Mouse (Mus musculus) mouse embryonic stem cell (cell line): ENCODE measurements around the gene Nit1.

ENCODE experiments used
- in situ Hi-C, 2 experiments: fragments of 300-500 bp; cut with MboI; formaldehyde crosslinking; loops; 1 replicate in 1 of 2; 3 replicates in 1 of 2; pipeline ENCODE4 v1.14.3; 2019 to 2020; ENCODE audit warnings: low sequenced_read_pairs in 2 of 2, low pct_unique_long_range_greater_than_20kb in 1 of 2, mixed read lengths in 1 of 2; ENCODE audit not compliant: unreplicated experiment in 1 of 2

Gene Nit1

DNA sequence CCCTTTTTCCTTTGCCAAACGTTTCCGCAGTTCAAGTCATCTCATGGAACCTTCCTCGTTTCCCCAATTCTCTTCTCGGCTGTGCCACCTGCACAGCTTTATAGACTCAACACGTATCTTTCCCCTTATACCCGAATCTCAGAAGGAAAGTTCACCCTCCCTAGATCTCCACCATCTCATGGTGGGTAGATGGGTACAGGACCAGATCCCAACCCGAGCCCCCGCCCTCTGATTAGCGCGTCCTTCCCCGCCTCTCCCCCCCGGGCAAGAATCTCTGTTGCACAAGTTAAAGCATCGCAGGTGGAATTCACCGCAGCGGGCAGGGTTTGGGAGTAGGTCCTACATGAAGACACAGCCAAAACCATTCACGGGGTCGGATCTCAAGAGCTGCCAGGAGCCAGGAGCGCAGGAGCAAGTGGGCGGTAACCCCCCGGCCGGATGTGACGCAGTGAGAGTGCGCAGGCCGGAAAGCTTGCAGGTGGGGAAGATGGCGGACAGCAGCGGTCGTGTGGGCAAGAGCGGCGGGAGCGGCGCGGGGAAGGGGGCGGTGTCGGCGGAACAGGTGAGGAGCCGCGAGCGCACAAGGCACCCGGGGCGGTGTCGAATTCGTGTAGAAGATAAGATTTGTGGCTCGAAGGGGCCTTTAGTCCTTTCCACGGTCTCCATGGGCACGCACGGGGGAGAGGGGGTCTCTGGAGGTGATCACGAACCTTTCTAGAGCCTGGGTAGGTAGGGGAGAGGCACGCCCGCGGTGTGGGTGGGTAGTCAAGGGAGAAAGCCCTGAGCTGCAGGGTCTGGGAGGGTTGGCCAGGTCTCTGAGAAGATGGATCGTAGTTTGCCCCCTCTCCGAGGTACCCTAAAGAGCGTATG is at the start of gene Nit1, which contains the start of gene Pfdn2:
Gene Nit1, minus strand, starts transcription at position 422 of the 870 bp plus-strand sequence.
Gene Pfdn2, plus strand, starts transcription at position 446 of the 870 bp plus-strand sequence.
- in situ Hi-C loops, result no loop called here

- in situ Hi-C loops, result no loop called here
Observed at GRCm38 (mm10) chr1:171390101-171390500, 44.7 kb upstream of the Nit1 start.

GRCm38 (mm10) chr1:171388376-171389102 is 43.1 kb upstream of the Nit1 start, which contains the start of gene Arhgap30:
Arhgap30 (plus strand) TSS chr1:171388954.
- in situ Hi-C loops, result no loop called here

GRCm38 (mm10) chr1:171387099-171387498 is 41.7 kb upstream of the Nit1 start:
- in situ Hi-C loops, result no loop called here

GRCm38 (mm10) chr1:171385171-171385570 is 39.7 kb upstream of the Nit1 start:
- in situ Hi-C loops, result no loop called here

DNA sequence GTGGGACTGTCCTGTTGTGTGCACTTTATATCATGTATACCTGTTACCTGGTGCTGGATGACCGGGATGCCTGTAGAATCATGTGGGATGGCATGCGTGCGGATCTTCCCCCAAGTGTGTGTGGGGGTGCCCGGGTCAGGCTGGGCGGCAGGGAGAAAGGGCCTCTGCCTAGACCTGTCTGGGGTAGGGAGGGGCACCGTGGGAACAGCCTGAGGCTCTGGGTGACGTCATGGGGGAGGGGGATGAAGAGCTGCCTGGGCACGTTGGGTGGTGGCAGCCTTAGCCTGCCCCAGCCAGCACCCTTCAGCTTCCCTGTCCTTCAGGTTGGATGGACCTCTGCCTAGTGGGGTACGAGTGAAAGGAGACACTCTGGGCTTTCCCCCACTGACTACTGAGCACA is 38.9 kb upstream of the Nit1 start:
- in situ Hi-C loops, result no loop called here

DNA sequence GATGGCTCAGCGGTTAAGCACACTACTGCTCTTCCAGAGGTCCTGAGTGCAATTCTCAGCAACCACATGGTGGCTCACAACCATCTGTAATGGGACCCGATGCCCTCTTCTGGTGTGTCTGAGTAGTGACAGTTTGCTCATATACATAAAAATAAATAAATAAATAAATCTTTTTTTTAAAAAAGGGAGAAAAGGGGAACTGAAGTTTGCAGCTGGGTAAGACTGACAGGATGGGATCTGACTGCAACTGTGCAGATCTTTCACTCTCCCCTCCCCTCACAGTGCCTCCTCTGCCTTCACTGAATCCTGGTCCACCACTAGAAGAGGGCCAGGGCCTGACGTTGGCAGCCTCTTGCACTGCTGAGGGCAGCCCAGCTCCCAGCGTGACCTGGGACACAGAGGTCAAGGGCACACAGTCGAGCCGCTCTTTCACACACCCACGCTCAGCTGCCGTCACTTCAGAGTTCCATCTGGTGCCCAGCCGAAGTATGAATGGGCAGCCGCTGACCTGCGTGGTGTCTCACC is 36.7 kb upstream of the Nit1 start:
- in situ Hi-C loops, result no loop called here

- in situ Hi-C loops, result no loop called here
Observed at GRCm38 (mm10) chr1:171379935-171380599, 34.6 kb upstream of the Nit1 start.

- in situ Hi-C loops, result no loop called here
Observed at GRCm38 (mm10) chr1:171378298-171378697, 32.9 kb upstream of the Nit1 start.

DNA sequence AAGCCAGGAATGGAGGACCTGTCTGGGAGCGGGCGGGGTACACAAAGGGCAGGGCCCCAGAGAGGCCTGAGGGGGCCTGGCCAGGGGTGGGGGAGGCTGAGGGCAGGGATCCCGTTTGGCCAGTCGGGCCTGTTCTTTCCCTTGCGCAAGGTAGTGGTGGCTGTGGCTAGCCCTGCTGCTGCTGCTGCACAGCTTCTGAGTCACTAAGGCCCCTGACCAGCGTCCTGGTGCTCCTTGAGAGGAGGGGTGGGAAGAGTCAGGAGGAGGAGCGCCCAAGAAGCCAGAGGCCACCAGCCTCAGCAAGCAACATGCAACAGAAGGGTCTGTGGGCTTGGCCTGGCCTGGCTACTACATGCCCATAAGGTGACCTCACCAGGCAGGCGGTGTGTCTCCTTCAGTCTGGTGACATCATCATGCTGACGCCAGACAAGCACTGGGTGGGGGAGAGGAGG is 30.2 kb upstream of the Nit1 start:
- in situ Hi-C loops, result no loop called here

- in situ Hi-C loops, result no loop called here
Observed at GRCm38 (mm10) chr1:171373946-171374345, 28.5 kb upstream of the Nit1 start.

- in situ Hi-C loops, result no loop called here
Observed at GRCm38 (mm10) chr1:171372880-171373279, 27.4 kb upstream of the Nit1 start.

DNA sequence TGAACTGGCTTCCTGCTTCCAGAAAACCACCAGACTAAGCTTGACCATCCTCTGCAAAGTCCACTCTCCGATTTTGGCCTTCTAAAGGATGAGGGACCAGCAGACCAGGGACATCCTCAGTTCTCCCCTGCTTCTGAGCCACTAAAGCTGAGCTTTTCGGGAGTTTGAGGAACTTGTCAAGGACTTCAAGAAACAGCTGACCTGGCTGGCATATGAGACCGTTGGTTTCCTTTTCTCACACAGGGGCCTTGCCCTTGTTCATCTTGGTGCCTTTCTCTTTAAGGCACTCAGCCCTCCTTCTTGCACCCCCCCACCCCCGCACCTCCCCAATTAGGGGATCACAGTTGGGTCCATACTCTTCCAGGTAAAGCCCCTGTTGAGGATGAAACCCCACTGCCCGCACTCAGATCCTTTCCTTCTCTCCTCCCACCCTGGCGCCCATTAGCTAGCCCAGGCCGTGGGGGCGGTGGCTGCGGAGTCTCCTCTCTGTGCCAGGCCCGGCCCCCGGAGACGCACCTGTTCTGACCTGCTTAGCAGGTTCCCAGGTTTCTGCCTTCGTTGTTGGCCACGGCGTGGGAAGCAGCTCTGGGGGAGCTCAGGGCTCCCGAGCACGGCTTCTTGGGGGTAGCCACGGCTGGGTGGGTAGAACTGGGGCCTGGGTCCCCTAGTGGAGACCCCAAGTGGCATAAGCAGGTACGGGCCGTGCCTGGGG is 24.6 kb upstream of the Nit1 start, which contains the start of gene Nectin4:
Gene Nectin4, plus strand, starts transcription at position 255 of the 712 bp plus-strand sequence.
- in situ Hi-C loops, result loop anchor here (10.0 kb wide), 1 partner anchor 105 kb away; no protein-coding TSS in a partner anchor

GRCm38 (mm10) chr1:171365934-171366333 is 20.5 kb upstream of the Nit1 start:
- in situ Hi-C loops, result loop anchor here (10.0 kb wide), 1 partner anchor 109 kb away; no protein-coding TSS in a partner anchor

DNA sequence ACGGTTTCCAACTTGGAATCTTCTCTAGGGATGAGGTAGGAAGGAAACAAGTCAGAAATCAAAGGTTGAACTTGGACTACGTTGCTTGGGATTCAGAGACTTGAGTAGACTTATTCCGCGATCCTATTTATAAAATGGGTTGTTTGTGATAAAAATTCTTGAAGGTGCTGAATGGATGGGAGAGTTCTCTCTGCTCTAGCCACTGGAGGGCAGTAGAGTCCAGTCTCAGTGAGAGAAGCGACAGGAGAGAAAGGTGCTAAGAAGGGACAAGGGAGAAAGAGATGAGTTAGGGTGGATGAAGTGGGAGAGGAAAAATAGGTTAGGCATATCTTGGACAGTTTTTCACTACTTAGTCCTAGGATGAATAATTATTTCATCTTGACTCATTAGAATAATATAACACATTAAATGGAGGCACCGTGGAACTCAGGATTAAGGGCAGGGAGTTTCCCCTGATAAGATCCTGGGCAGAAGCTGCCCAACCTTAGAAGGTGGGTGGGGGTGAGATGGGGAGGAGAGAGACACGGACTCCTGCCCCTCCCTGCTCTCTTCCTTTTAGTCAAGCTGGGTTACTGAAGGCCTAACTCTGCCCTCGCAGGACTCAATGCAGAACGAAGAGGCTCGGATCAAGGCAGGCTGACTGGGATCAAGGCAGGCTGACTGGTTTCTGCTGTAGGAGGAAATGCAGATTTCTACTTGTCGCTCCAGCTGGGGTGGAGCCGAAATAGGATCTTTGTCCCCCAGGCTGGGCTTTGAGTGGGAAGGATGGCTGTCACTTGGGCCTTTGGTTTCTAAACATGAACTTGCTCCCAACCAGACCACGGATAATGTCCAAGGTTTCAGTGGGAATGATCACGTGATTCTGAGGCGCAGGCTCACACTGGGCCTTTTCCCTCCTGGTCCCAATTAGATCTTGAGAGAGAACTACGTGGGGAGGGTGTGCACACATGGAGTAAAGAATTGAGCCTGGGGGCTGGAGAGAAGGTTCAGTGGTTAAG is 16.0 kb upstream of the Nit1 start:
- in situ Hi-C loops, result loop anchor here (10.0 kb wide), 1 partner anchor 113 kb away; no protein-coding TSS in a partner anchor

- in situ Hi-C loops, result loop anchor here (10.0 kb wide), 1 partner anchor 114 kb away; no protein-coding TSS in a partner anchor
Observed at GRCm38 (mm10) chr1:171360656-171361055, 15.2 kb upstream of the Nit1 start, which contains the start of gene Klhdc9. Klhdc9 (minus strand) TSS chr1:171360798.
